Mouse (Mus musculus): Measurements from ENCODE around the gene Gm13694. TPM values are rescaled to one million over a fixed set of nuclear protein-coding genes. Genes with fewer than 3 reads are reported as not detected.
"Not testable (repeated sequence)": the region's sequence is repeated elsewhere in the genome, so short reads cannot be mapped to it uniquely, and the experiment has no call there.

Gene Gm13694
- polyA plus RNA-seq (2015; fragmentation: Nextera tagmentation; extraction: Ambion mirVana) = not detected in 2 replicates

DNA sequence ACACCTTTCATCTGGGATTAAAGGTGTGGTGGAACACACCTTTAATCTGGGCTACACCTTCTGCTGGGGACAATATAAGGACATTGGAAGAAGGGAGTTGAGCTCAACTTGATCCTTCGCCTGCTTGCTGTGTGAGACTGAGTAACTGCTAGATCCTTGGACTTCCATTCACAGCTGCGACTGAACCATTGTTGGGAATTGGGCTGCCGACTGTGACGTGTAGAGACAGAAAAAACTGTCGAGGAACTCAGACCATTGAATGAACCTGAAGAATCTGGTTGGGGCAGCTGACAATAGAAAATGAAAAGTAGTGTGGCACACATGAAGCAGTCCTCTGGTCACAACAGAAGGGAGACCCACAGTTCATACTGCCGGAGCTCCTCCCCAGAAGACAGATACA, at the start of gene Gm13694:
Gene Gm13694 (plus strand): TSS at position 301 of the 400 bp plus-strand sequence.
- not testable (repeated sequence) for H3K4me3 ChIP-seq; H3K36me3 ChIP-seq; H3K27ac ChIP-seq; H3K9me3 ChIP-seq; H3K4me2 ChIP-seq (replicated peaks); H3K27me3 ChIP-seq; ATAC-seq (ENCODE audit: low FRiP score, low read depth); H3K4me1 ChIP-seq; H3K9ac ChIP-seq
- WGBS = no CpG with 5 or more reads among the region's 6 CpGs

- 51% methylated on average over 2 of the region's 2 CpGs for WGBS
- Histone ChIP-seq H3K36me3 (no peaks in the 10 kb centered on the region), H3K27ac (no peak overlapping the region), H3K4me1 (no peaks in the 10 kb centered on the region), H3K9me3 (no peaks in the 10 kb centered on the region), H3K4me2 (replicated peaks) (no peak overlapping the region), H3K27me3 (no peaks in the 10 kb centered on the region), H3K9ac (no peak overlapping the region), H3K4me3 (no peak overlapping the region)
- ATAC-seq (ENCODE audit: low FRiP score, low read depth) = no peak
These were observed 49.1 kb upstream of the Gm13694 start for GRCm38 (mm10) chr2:83929478-83930088.

GRCm38 (mm10) chr2:83940931-83941361, 37.8 kb upstream of the Gm13694 start, which contains the start of gene Zswim2:
TSS of gene Zswim2 (minus strand) at chr2:83941228.
- peak within 1 kb of the TSS; percentile 37 for H3K4me3 ChIP-seq
- peak within 1 kb of the TSS; percentile 46; the same call in 1 of the 2 replicates for H3K9ac ChIP-seq
- H3K36me3 ChIP-seq = no peaks in the 10 kb centered on the region
- no peak within 1 kb of the TSS for H3K27ac ChIP-seq
- no peaks in the 10 kb centered on the region for H3K27me3 ChIP-seq
- H3K4me1 ChIP-seq = peaks cover 8% of the 10 kb centered on the region
- H3K9me3 ChIP-seq = no peaks in the 10 kb centered on the region
- peak; percentile 91 for ATAC-seq (ENCODE audit: low FRiP score, low read depth)
- WGBS = under 1% methylated on average over 20 of the region's 20 CpGs
- peak within 1 kb of the TSS; percentile 70 for H3K4me2 ChIP-seq (replicated peaks)

DNA sequence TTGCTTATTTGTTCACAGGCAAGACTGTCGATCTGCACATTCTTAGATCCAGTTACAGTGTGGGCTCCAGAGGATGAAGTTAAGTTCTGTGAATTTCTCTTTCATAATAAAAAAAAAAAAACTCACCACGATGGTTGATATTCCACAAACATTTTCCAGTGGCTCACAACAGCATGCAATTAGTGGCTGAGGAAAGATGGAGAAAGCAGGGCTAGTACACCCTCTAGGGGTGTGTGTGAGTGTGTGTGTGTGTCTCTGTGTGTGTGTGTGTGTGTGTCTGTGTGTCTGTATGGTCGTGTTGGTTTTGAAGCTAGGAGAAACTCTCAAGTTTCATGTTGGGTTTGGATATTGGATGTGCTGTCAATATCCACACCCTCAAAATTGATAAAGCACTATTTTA, 37.4 kb upstream of the Gm13694 start:
- Histone ChIP-seq H3K4me3 (peak overlapping the region; percentile 37), H3K4me1 (peaks cover 8% of the 10 kb centered on the region), H3K9me3 (no peaks in the 10 kb centered on the region), H3K36me3 (no peaks in the 10 kb centered on the region), H3K27me3 (no peaks in the 10 kb centered on the region), H3K9ac (no peak overlapping the region), H3K27ac (no peak overlapping the region), H3K4me2 (replicated peaks) (peak overlapping the region; percentile 70)
- 35% methylated on average over 3 of the region's 3 CpGs for WGBS
- ATAC-seq (ENCODE audit: low FRiP score, low read depth) = no peak

DNA sequence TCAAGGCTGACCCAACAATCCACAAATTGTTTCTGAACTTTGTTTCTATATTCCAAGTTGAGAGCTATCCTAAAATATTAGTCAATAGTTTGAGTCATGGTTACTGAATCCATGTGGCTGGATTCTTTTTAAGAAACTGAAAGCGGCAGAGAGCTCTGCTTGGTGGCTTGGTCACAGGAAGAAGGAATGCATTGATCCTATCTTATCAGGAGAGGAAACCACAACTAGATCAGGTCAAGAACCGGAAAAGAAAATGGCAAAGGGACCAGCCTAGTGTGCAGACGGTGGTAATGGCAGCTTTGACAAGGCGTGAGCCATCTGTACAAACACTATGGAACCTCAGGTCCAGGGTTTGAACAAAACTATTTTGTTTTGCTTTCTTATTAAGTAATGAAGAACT, 36.9 kb upstream of the Gm13694 start:
- H3K36me3 ChIP-seq = no peaks in the 10 kb centered on the region
- no peaks in the 10 kb centered on the region for H3K27me3 ChIP-seq
- no peak overlapping the region for H3K27ac ChIP-seq
- no peak overlapping the region for H3K4me3 ChIP-seq
- H3K4me1 ChIP-seq = peaks cover 8% of the 10 kb centered on the region
- no peak overlapping the region for H3K4me2 ChIP-seq (replicated peaks)
- no peak overlapping the region for H3K9ac ChIP-seq
- no peak for ATAC-seq (ENCODE audit: low FRiP score, low read depth)
- no peaks in the 10 kb centered on the region for H3K9me3 ChIP-seq
- 81% methylated on average over 4 of the region's 4 CpGs for WGBS

- no CpG with 5 or more reads among the region's 6 CpGs for WGBS
- not testable (repeated sequence) for ATAC-seq (ENCODE audit: low FRiP score, low read depth); H3K4me3 ChIP-seq; H3K4me1 ChIP-seq; H3K4me2 ChIP-seq (replicated peaks); H3K9ac ChIP-seq; H3K9me3 ChIP-seq; H3K27ac ChIP-seq; H3K27me3 ChIP-seq; H3K36me3 ChIP-seq
These were observed 23.3 kb upstream of the Gm13694 start, which contains the start of gene Gm13698 for GRCm38 (mm10) chr2:83955393-83955792. TSS of gene Gm13698 (plus strand) at chr2:83955693.

DNA sequence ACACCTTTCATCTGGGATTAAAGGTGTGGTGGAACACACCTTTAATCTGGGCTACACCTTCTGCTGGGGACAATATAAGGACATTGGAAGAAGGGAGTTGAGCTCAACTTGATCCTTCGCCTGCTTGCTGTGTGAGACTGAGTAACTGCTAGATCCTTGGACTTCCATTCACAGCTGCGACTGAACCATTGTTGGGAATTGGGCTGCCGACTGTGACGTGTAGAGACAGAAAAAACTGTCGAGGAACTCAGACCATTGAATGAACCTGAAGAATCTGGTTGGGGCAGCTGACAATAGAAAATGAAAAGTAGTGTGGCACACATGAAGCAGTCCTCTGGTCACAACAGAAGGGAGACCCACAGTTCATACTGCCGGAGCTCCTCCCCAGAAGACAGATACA, 17.5 kb upstream of the Gm13694 start, which contains the start of gene Gm13693:
Gene Gm13693 (plus strand): TSS at position 301 of the 400 bp plus-strand sequence.
- H3K4me1 ChIP-seq; H3K27me3 ChIP-seq; H3K4me2 ChIP-seq (replicated peaks); H3K36me3 ChIP-seq; H3K27ac ChIP-seq; ATAC-seq (ENCODE audit: low FRiP score, low read depth); H3K4me3 ChIP-seq; H3K9me3 ChIP-seq; H3K9ac ChIP-seq: not testable (repeated sequence)
- no CpG with 5 or more reads among the region's 6 CpGs for WGBS

DNA sequence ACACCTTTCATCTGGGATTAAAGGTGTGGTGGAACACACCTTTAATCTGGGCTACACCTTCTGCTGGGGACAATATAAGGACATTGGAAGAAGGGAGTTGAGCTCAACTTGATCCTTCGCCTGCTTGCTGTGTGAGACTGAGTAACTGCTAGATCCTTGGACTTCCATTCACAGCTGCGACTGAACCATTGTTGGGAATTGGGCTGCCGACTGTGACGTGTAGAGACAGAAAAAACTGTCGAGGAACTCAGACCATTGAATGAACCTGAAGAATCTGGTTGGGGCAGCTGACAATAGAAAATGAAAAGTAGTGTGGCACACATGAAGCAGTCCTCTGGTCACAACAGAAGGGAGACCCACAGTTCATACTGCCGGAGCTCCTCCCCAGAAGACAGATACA, 11.7 kb upstream of the Gm13694 start, which contains the start of gene Gm13695:
Gene Gm13695 (plus strand): TSS at position 301 of the 400 bp plus-strand sequence.
- H3K4me2 ChIP-seq (replicated peaks); H3K36me3 ChIP-seq; H3K4me3 ChIP-seq; H3K27ac ChIP-seq; ATAC-seq (ENCODE audit: low FRiP score, low read depth); H3K9me3 ChIP-seq; H3K9ac ChIP-seq; H3K4me1 ChIP-seq; H3K27me3 ChIP-seq: not testable (repeated sequence)
- WGBS = no CpG with 5 or more reads among the region's 6 CpGs

DNA sequence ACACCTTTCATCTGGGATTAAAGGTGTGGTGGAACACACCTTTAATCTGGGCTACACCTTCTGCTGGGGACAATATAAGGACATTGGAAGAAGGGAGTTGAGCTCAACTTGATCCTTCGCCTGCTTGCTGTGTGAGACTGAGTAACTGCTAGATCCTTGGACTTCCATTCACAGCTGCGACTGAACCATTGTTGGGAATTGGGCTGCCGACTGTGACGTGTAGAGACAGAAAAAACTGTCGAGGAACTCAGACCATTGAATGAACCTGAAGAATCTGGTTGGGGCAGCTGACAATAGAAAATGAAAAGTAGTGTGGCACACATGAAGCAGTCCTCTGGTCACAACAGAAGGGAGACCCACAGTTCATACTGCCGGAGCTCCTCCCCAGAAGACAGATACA, 5.9 kb upstream of the Gm13694 start, which contains the start of gene Gm13696:
Gene Gm13696 (plus strand): TSS at position 301 of the 400 bp plus-strand sequence.
- no CpG with 5 or more reads among the region's 6 CpGs for WGBS
- not testable (repeated sequence) for H3K9me3 ChIP-seq, H3K4me3 ChIP-seq

DNA sequence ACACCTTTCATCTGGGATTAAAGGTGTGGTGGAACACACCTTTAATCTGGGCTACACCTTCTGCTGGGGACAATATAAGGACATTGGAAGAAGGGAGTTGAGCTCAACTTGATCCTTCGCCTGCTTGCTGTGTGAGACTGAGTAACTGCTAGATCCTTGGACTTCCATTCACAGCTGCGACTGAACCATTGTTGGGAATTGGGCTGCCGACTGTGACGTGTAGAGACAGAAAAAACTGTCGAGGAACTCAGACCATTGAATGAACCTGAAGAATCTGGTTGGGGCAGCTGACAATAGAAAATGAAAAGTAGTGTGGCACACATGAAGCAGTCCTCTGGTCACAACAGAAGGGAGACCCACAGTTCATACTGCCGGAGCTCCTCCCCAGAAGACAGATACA, 5.7 kb downstream of the Gm13694 start, which contains the start of gene Gm13697:
Gene Gm13697 (plus strand): TSS at position 301 of the 400 bp plus-strand sequence.
- H3K9ac ChIP-seq; ATAC-seq (ENCODE audit: low FRiP score, low read depth); H3K4me2 ChIP-seq (replicated peaks); H3K27me3 ChIP-seq; H3K27ac ChIP-seq; H3K9me3 ChIP-seq; H3K36me3 ChIP-seq; H3K4me3 ChIP-seq; H3K4me1 ChIP-seq: not testable (repeated sequence)
- WGBS = no CpG with 5 or more reads among the region's 6 CpGs

More for the DNA sequence above, 5.9 kb upstream of the Gm13694 start, which contains the start of gene Gm13696:
- not testable (repeated sequence) for H3K4me2 ChIP-seq (replicated peaks); H3K27me3 ChIP-seq; ATAC-seq (ENCODE audit: low FRiP score, low read depth); H3K36me3 ChIP-seq; H3K27ac ChIP-seq; H3K9ac ChIP-seq; H3K4me1 ChIP-seq

DNA sequence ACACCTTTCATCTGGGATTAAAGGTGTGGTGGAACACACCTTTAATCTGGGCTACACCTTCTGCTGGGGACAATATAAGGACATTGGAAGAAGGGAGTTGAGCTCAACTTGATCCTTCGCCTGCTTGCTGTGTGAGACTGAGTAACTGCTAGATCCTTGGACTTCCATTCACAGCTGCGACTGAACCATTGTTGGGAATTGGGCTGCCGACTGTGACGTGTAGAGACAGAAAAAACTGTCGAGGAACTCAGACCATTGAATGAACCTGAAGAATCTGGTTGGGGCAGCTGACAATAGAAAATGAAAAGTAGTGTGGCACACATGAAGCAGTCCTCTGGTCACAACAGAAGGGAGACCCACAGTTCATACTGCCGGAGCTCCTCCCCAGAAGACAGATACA, 11.5 kb downstream of the Gm13694 start, which contains the start of gene Gm13691:
Gene Gm13691 (plus strand): TSS at position 301 of the 400 bp plus-strand sequence.
- no CpG with 5 or more reads among the region's 6 CpGs for WGBS

GRCm38 (mm10) chr2:83993639-83994255, 15.0 kb downstream of the Gm13694 start:
- not testable (repeated sequence) for H3K4me3 ChIP-seq; H3K4me1 ChIP-seq; H3K9ac ChIP-seq; H3K27ac ChIP-seq; H3K9me3 ChIP-seq; H3K27me3 ChIP-seq; H3K36me3 ChIP-seq; ATAC-seq (ENCODE audit: low FRiP score, low read depth); H3K4me2 ChIP-seq (replicated peaks)
- WGBS = 48% methylated on average over 8 of the region's 9 CpGs

More for the DNA sequence above, 11.5 kb downstream of the Gm13694 start, which contains the start of gene Gm13691:
- not testable (repeated sequence) for H3K27ac ChIP-seq; H3K9me3 ChIP-seq; ATAC-seq (ENCODE audit: low FRiP score, low read depth); H3K4me2 ChIP-seq (replicated peaks); H3K4me3 ChIP-seq; H3K9ac ChIP-seq; H3K27me3 ChIP-seq; H3K4me1 ChIP-seq; H3K36me3 ChIP-seq
